Mouse (Mus musculus) adrenal gland, postnatal 25 days (tissue): Measurements from ENCODE around the gene Slc9a4. TPM values are rescaled to one million over a fixed set of nuclear protein-coding genes. Genes with fewer than 3 reads are reported as not detected.
A peak's percentile ranks its signal among the peaks of the same experiment; 100 is the strongest.
"Not testable (repeated sequence)": the region's sequence is repeated elsewhere in the genome, so short reads cannot be mapped to it uniquely, and the experiment has no call there.

ENCODE experiments used
- DNase-seq: peaks from one replicate; pipeline ENCODE4 v3.0.0; 2021; ENCODE audit warnings: mixed read lengths
- total RNA-seq: library from RNA; stranded (reverse); gene quantifications from 2 replicates; pipeline ENCODE4 v1.2.3, GENCODE M21; 2021

Gene Slc9a4
- total RNA-seq, 1 experiment from 2014 or later: not detected

- no peak for DNase-seq
These were observed 71.1 kb downstream of the Slc9a4 start for GRCm38 (mm10) chr1:40650803-40651497.

- no peak for DNase-seq
These were observed 77.2 kb downstream of the Slc9a4 start for GRCm38 (mm10) chr1:40657035-40657434.

DNA sequence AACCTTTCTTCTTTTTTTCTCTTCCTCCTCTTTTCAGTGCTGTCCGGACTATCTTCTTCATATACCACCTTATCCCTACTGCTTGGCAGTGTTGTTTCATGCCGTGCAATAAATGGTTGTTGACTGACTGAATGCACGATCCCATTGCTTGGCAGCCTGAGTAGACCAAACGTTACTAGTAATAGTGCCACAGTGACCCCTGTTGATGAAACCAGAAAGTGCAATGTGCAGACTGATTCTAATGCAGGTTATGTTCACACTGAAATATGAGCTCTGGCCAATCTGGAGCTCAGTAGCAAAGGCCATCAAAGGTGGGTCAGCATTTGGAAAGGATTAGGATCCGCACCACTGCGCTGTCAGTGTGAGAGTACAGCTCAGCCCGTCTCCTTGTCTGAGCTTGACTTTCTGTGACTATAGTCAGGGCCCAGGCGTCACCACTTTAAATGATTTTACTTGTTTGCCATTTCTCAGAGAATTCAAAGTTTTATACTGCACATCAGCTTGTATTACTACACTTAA lies 78.2 kb downstream of the Slc9a4 start:
- DNase-seq: peak; percentile 38

- no peak for DNase-seq
These were observed 79.1 kb downstream of the Slc9a4 start for GRCm38 (mm10) chr1:40659017-40659416.

GRCm38 (mm10) chr1:40659496-40659895 lies 79.6 kb downstream of the Slc9a4 start:
- no peak for DNase-seq

- no peak for DNase-seq
These were observed 81.0 kb downstream of the Slc9a4 start for GRCm38 (mm10) chr1:40660838-40661237.

GRCm38 (mm10) chr1:40665401-40666370 lies 85.8 kb downstream of the Slc9a4 start:
- no peak for DNase-seq

DNA sequence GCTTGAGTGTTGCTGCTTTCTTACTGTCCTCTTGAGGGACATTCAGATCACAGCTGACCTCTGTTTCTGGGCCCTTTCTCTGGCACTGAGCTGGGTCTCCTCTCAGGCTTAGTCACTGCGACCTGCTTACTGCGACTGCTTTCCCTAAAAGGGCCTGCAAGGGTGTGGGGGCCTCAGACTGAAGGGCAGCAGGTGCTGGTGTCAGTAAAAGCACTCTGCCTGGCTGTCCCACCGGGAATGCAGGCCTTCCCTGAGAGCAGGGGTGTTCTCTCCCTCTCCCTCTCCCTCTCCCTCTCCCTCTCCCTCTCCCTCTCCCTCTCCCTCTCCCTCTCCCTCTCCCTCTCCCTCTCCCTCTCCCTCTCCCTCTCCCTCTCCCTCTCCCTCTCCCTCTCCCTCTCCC lies 87.6 kb downstream of the Slc9a4 start:
- not testable (repeated sequence) for DNase-seq

DNA sequence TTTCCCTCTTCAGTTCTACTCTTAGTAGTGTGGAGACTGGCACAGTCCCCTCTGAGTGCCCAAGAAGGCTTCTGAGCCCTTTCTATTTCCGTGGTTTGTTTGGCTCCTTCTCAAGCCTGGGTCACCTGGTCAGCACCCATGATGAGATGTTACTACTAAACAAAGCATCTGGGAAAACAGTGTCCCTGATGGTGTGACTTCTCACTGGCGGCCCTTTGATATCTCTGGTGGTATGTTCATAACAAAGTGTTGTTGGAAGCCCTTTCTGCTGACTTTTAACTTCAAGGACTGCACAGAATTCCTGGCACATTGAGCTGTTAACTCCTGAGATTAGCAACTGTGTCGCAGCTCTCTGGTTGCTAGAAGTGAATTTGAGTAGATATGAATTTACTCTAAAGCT lies 90.1 kb downstream of the Slc9a4 start:
- no peak for DNase-seq

DNA sequence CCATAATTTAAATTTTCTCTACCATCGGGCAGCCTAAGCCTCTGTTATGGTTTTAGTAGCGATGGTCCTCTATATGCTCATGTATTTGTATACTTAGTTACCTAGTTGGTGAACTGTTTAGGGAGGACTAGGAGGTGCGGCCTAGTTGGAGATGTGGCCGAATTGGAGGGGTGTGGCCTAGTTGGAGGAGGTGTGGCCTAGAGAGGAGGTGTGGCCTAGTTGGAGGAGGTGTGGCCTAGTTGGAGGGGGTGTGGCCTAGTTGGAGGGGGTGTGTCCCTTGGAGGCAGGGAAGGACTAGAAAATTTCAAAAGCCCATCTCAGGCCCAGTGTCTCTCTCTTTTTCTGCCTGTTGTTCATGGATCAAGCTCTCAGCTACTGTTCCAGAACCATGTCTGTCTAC lies 91.6 kb downstream of the Slc9a4 start:
- no peak for DNase-seq

- no peak for DNase-seq
These were observed 97.4 kb downstream of the Slc9a4 start for GRCm38 (mm10) chr1:40677306-40677705.

Other genes with a start within 250 kb of the Slc9a4 start
- gene Il1rl1, start 150.5 kb upstream of the Slc9a4 start, total RNA-seq: 0.18 and 0.29 TPM in 2 replicates
- gene Il18r1, start 114.5 kb upstream of the Slc9a4 start, total RNA-seq: not detected in 2 replicates
- gene Il18rap, start 64.7 kb upstream of the Slc9a4 start, total RNA-seq: 0.15 TPM in 1 of 2 replicates, not detected in the other
- gene Slc9a2, start 100.5 kb downstream of the Slc9a4 start, total RNA-seq: 0.12 TPM in 1 of 2 replicates, not detected in the other
- 2.9 and 5.3 TPM in 2 replicates for gene Mfsd9, start 210.6 kb downstream of the Slc9a4 start, total RNA-seq
- gene Tmem182, start 225.5 kb downstream of the Slc9a4 start, total RNA-seq: 0.76 and 1.4 TPM in 2 replicates